Mouse (Mus musculus): ENCODE results near the gene Xylt1. TPM values are rescaled to one million over a fixed set of nuclear protein-coding genes. Genes with fewer than 3 reads are reported as not detected.

Xylt1 gene
- total and polyA plus RNA-seq, 3 experiments, result 9.0 to 13.3 TPM; not detected in 1

GRCm38 (mm10) chr7:117452269-117452668, 71.5 kb downstream of the Xylt1 start:
- DNase-seq (ENCODE audit: low read depth, low spot score), result no peak
- Histone ChIP-seq H3K9ac (ENCODE audit: control insufficient read depth, low read depth, low read length, poor library complexity, severe bottlenecking) (no peak overlapping the region), H3K27me3 (ENCODE audit: control insufficient read depth in 1 of 2, insufficient read depth in 2 of 2, low read length in 2 of 2) (no peaks in the 10 kb centered on the region), H3K9me3 (replicated peaks; ENCODE audit: insufficient read depth, low read length) (no peaks in the 10 kb centered on the region), H3K4me1 (ENCODE audit: control insufficient read depth in 1 of 2, insufficient read depth in 2 of 2, low read length in 2 of 2) (no peaks in the 10 kb centered on the region), H3K36me3 (ENCODE audit: control insufficient read depth in 1 of 2, insufficient read depth in 2 of 2, low read length in 2 of 2) (peaks cover 0 to 1% of the 10 kb centered on the region in 2 experiments; a peak in 2 of 4 replicates), H3K27ac (ENCODE audit: control insufficient read depth, low read depth, low read length) (no peak overlapping the region), H3K4me3 (ENCODE audit: control insufficient read depth in 1 of 2, insufficient read depth in 1 of 2, low read depth in 2 of 2, low read length in 2 of 2) (no peak overlapping the region), H3K79me2 (ENCODE audit: control insufficient read depth, insufficient read depth, low read length, poor library complexity) (no peaks in the 10 kb centered on the region)
- TF ChIP-seq TBP (IDR thresholded peaks at IDR 0.05; ENCODE audit: low read depth, low read length), result no peak
- TF ChIP-seq CTCF (IDR thresholded peaks at IDR 0.05 in 2 of 3, conservative IDR thresholded peaks at IDR 0.05 in 1 of 3; ENCODE audit: control insufficient read depth in 1 of 3, insufficient read depth in 1 of 3, low read depth in 2 of 3, low read length in 3 of 3, poor library complexity in 1 of 3, severe bottlenecking in 1 of 3), result no peak
- no peak for TF ChIP-seq GATA1 (IDR thresholded peaks at IDR 0.05; ENCODE audit: low read depth, low read length)
- TF ChIP-seq MYC (IDR thresholded peaks at IDR 0.05; ENCODE audit: low read depth, low read length), result no peak
- no peak for TF ChIP-seq MAX (IDR thresholded peaks at IDR 0.05; ENCODE audit: low read length)
- no peak for TF ChIP-seq POLR2A (IDR thresholded peaks at IDR 0.05; ENCODE audit: control insufficient read depth in 1 of 2, insufficient read depth in 1 of 2, low read depth in 1 of 2, low read length in 2 of 2, poor library complexity in 1 of 2)
- TF ChIP-seq ZC3H11A (IDR thresholded peaks at IDR 0.05; ENCODE audit: low read depth, low read length), result no peak
- TF ChIP-seq RAD21 (IDR thresholded peaks at IDR 0.05; ENCODE audit: low read depth, low read length), result no peak
- no peak for TF ChIP-seq GABPA (IDR thresholded peaks at IDR 0.05; ENCODE audit: low read depth, low read length)
- TF ChIP-seq TAL1 (IDR thresholded peaks at IDR 0.05; ENCODE audit: low read length), result no peak
- no peak for TF ChIP-seq USF1 (IDR thresholded peaks at IDR 0.05; ENCODE audit: low read depth, low read length)
- TF ChIP-seq UBTF (IDR thresholded peaks at IDR 0.05; ENCODE audit: borderline replicate concordance, insufficient read depth, low read depth, low read length), result no peak
- TF ChIP-seq MAFK (IDR thresholded peaks at IDR 0.05; ENCODE audit: borderline replicate concordance, low read depth, low read length), result no peak
- TF ChIP-seq EP300 (IDR thresholded peaks at IDR 0.05; ENCODE audit: low read depth in 1 of 2, low read length in 2 of 2), result no peak
- TF ChIP-seq ZMIZ1 (IDR thresholded peaks at IDR 0.05; ENCODE audit: low read depth, low read length), result no peak
- TF ChIP-seq ZKSCAN1 (IDR thresholded peaks at IDR 0.05; ENCODE audit: low read depth, low read length), result no peak
- TF ChIP-seq NRF1 (IDR thresholded peaks at IDR 0.05; ENCODE audit: insufficient read depth, low read depth, low read length, poor library complexity, severe bottlenecking), result no peak

- TF ChIP-seq ZMIZ1 (IDR thresholded peaks at IDR 0.05; ENCODE audit: low read depth, low read length) (no peak), MAZ (IDR thresholded peaks at IDR 0.05; ENCODE audit: low read depth, low read length) (no peak), USF2 (IDR thresholded peaks at IDR 0.05; ENCODE audit: borderline replicate concordance in 1 of 2, insufficient read depth in 1 of 2, low read depth in 1 of 2, low read length in 2 of 2) (no peak), EP300 (IDR thresholded peaks at IDR 0.05; ENCODE audit: low read depth in 1 of 2, low read length in 2 of 2) (no peak), ZKSCAN1 (IDR thresholded peaks at IDR 0.05; ENCODE audit: low read depth, low read length) (no peak), SMC3 (IDR thresholded peaks at IDR 0.05; ENCODE audit: low read depth, low read length) (no peak), KAT2A (conservative IDR thresholded peaks at IDR 0.05; ENCODE audit: low read depth, low read length) (no peak), JUND (IDR thresholded peaks at IDR 0.05; ENCODE audit: low read depth, low read length) (no peak), MYC (IDR thresholded peaks at IDR 0.05; ENCODE audit: low read depth, low read length) (no peak), ZC3H11A (IDR thresholded peaks at IDR 0.05; ENCODE audit: low read depth, low read length) (no peak), RCOR1 (IDR thresholded peaks at IDR 0.05; ENCODE audit: low read depth, low read length) (no peak), E2F4 (IDR thresholded peaks at IDR 0.05; ENCODE audit: borderline replicate concordance, low read depth, low read length) (no peak)
- Histone ChIP-seq H3K27me3 (ENCODE audit: control insufficient read depth in 1 of 2, insufficient read depth in 2 of 2, low read length in 2 of 2) (no peaks in the 10 kb centered on the region), H3K79me2 (ENCODE audit: control insufficient read depth, insufficient read depth, low read length, poor library complexity) (no peaks in the 10 kb centered on the region), H3K4me1 (ENCODE audit: control insufficient read depth in 1 of 2, insufficient read depth in 2 of 2, low read length in 2 of 2) (no peaks in the 10 kb centered on the region), H3K36me3 (ENCODE audit: control insufficient read depth in 1 of 2, insufficient read depth in 2 of 2, low read length in 2 of 2) (peaks cover 0 to 6% of the 10 kb centered on the region in 2 experiments; a peak in 2 of 4 replicates), H3K4me3 (ENCODE audit: control insufficient read depth in 1 of 2, insufficient read depth in 1 of 2, low read depth in 2 of 2, low read length in 2 of 2) (no peak overlapping the region), H3K9ac (ENCODE audit: control insufficient read depth, low read depth, low read length, poor library complexity, severe bottlenecking) (no peak overlapping the region), H3K27ac (ENCODE audit: control insufficient read depth, low read depth, low read length) (no peak overlapping the region), H3K9me3 (replicated peaks; ENCODE audit: insufficient read depth, low read length) (no peaks in the 10 kb centered on the region)
- no peak for DNase-seq (ENCODE audit: low read depth, low spot score)
Measured at GRCm38 (mm10) chr7:117454789-117455548, 74.2 kb downstream of the Xylt1 start.

All from MEL (cell line).